Comparison of ENCODE assay signal across 10 mouse cellular contexts in the genomic region with DNA sequence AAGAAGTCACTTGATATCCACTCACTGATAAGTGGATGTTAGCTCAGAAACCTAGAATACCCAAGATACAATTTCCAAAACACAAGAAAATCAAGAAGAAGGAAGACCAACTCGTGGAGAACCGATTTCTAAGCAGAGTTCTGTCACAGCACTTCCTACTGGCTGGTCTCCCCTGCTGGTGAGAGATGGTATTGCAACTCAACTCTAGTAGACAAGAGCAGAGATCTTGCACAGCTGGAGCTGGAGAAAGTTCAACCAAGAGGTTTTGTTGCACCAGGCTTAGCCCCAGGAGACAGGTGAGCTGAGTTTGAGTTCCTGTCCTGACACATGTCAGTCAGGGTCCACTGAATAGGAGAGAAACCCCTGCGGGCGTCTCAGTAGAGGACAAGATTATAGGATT. TPM values are rescaled to one million over a fixed set of nuclear protein-coding genes. Genes with fewer than 3 reads are reported as not detected.
A peak's percentile ranks its signal among the peaks of the same experiment; 100 is the strongest.
DNase-seq lines count a peak whose midpoint lies in the region; ATAC-seq and TF ChIP-seq lines count a peak whose summit lies in the region.
"Had no signal": no experiment of that assay in that cellular context is flagged by ENCODE, and none has a peak within 500 bp of the region (broad histone marks: within the 10 kb centered on the region; RNA-seq: fewer than 3 reads in every experiment).

No protein-coding gene starts in this region.

- no peaks in the 10 kb centered on the region for H3K9me3 ChIP-seq in liver, embryonic 14.5 days (ENCODE audit: control insufficient read depth, low read length)

- ATAC-seq in cerebellum, adult (ENCODE audit: insufficient number of reproducible peaks, low FRiP score, low TSS enrichment): no peak; the same call in 1 of the 2 replicates
- ATAC-seq in liver, embryonic 14.5 days (ENCODE audit: insufficient read depth): no peak

- peaks cover 0 to 8% of the 10 kb centered on the region in 2 experiments; a peak in 2 of 4 replicates for H3K4me1 ChIP-seq in liver, embryonic 14.5 days (replicated peaks; ENCODE audit: control insufficient read depth in 2 of 2, insufficient read depth in 2 of 2, low read length in 1 of 2)
- H3K4me1 ChIP-seq in spleen, adult 2 months (ENCODE audit: control insufficient read depth, insufficient read depth, insufficient read length): peaks cover 38% of the 10 kb centered on the region

- H3K36me3 ChIP-seq in liver, embryonic 14.5 days (replicated peaks; ENCODE audit: control insufficient read depth, insufficient read depth, low read depth): no peaks in the 10 kb centered on the region
- H3K36me3 ChIP-seq in spleen, adult 2 months (ENCODE audit: control insufficient read depth, insufficient read depth, low read length): no peaks in the 10 kb centered on the region

- peak; percentile 54 for DNase-seq in cerebellum, adult 11 months
- peak; percentile 47 for DNase-seq in urinary bladder, adult 18-20 months (ENCODE audit: low spot score in 2 of 2)
- no peak for DNase-seq in urinary bladder, adult 2 months (ENCODE audit: low spot score)
- DNase-seq in embryo, embryonic 10.5 days (ENCODE audit: low spot score): peak; percentile 83
- DNase-seq in kidney, adult 8-10 months: peak; percentile 55 to 75
- DNase-seq in liver, embryonic 14.5 days (ENCODE audit: low read depth in 3 of 3, low spot score in 3 of 3): peak; percentile 46 to 52 (median 49)
- peak; percentile 66 to 76 for DNase-seq in spleen, adult 2 months (ENCODE audit: low read depth in 1 of 2, low spot score in 2 of 2)

- no peak for TF ChIP-seq EP300 in liver, embryonic 14.5 days (IDR thresholded peaks at IDR 0.05; ENCODE audit: low read depth)

- H3K9ac ChIP-seq in liver, embryonic 14.5 days (replicated peaks): no peak overlapping the region

- TF ChIP-seq POLR2A in spleen, adult 2 months (IDR thresholded peaks at IDR 0.05; ENCODE audit: low read depth, low read length): no peak

- 23% methylated on average over 4 of the region's 4 CpGs for WGBS in liver, embryonic 14.5 days (ENCODE audit: insufficient replicate concordance)
- WGBS in spleen, adult 2 months: 26% methylated on average over 4 of the region's 4 CpGs

- no peaks in the 10 kb centered on the region for H3K27me3 ChIP-seq in liver, embryonic 14.5 days (ENCODE audit: control insufficient read depth, insufficient read depth, low read length)
- H3K27me3 ChIP-seq in spleen, adult 2 months (ENCODE audit: control insufficient read depth, insufficient read depth, low read length): no peaks in the 10 kb centered on the region

- TF ChIP-seq CTCF in liver, embryonic 14.5 days (IDR thresholded peaks at IDR 0.05; ENCODE audit: low read depth): peak; percentile 89
- peak; percentile 41; the same call in 1 of the 2 replicates for TF ChIP-seq CTCF in spleen, adult 2 months (IDR thresholded peaks at IDR 0.05; ENCODE audit: extremely low read depth, insufficient read depth, insufficient read length, insufficient replicate concordance)

- no peak overlapping the region for H3K27ac ChIP-seq in liver, embryonic 14.5 days
- no peak overlapping the region for H3K27ac ChIP-seq in spleen, adult 2 months (ENCODE audit: insufficient read depth, low read length)

- H3K4me2 ChIP-seq in liver, embryonic 14.5 days (ENCODE audit: low read depth): no peak overlapping the region

- no peak overlapping the region for H3K4me3 ChIP-seq in liver, embryonic 14.5 days (ENCODE audit: insufficient read depth in 1 of 2, low read depth in 2 of 2, low read length in 2 of 2)
- H3K4me3 ChIP-seq in spleen, adult 2 months (ENCODE audit: extremely low read depth, insufficient read depth, insufficient read length): no peak overlapping the region

RNA-seq across cellular contexts. Expression of a gene that starts 18.2 kb away (rescaled TPM):
- 3.9 TPM in 2 replicates for polyA plus RNA-seq in urinary bladder, adult 2 months (2012; rRNA removed)
- 0.35 and 0.36 TPM in 2 replicates for polyA plus RNA-seq in liver, embryonic 14.5 days (2012; rRNA removed)
- polyA plus RNA-seq in liver, embryonic 14.5 days (2014; fragmentation: Nextera tagmentation; extraction: Ambion mirVana): 0.36 and 0.56 TPM in 2 replicates
- 14.0 and 29.0 TPM in 2 replicates for polyA plus RNA-seq in spleen, adult 2 months (2012; rRNA removed)

RNA-seq across cellular contexts. Expression of a gene that starts 21.3 kb away (rescaled TPM):
- polyA plus RNA-seq in urinary bladder, adult 2 months (2012; rRNA removed): not detected in 2 replicates
- polyA plus RNA-seq in liver, embryonic 14.5 days (2012; rRNA removed): not detected in 2 replicates
- not detected in 2 replicates for polyA plus RNA-seq in liver, embryonic 14.5 days (2014; fragmentation: Nextera tagmentation; extraction: Ambion mirVana)
- 0.35 TPM in 1 of 2 replicates, not detected in the other for polyA plus RNA-seq in spleen, adult 2 months (2012; rRNA removed)
- polyA plus RNA-seq: C2C12 had no signal

RNA-seq across cellular contexts. Expression of a gene that starts 23.6 kb away (rescaled TPM):
- polyA plus RNA-seq in urinary bladder, adult 2 months (2012; rRNA removed): not detected in 2 replicates
- not detected in 2 replicates for polyA plus RNA-seq in liver, embryonic 14.5 days (2012; rRNA removed)
- polyA plus RNA-seq in liver, embryonic 14.5 days (2014; fragmentation: Nextera tagmentation; extraction: Ambion mirVana): not detected in 2 replicates
- polyA plus RNA-seq in spleen, adult 2 months (2012; rRNA removed): not detected in 2 replicates
- polyA plus RNA-seq: C2C12; heart, embryonic 16.5 days had no signal

RNA-seq across cellular contexts. Expression of a gene that starts 28.8 kb away (rescaled TPM):
- polyA plus RNA-seq in urinary bladder, adult 2 months (2012; rRNA removed): not detected in 2 replicates
- not detected in 2 replicates for polyA plus RNA-seq in liver, embryonic 14.5 days (2012; rRNA removed)
- not detected in 2 replicates for polyA plus RNA-seq in liver, embryonic 14.5 days (2014; fragmentation: Nextera tagmentation; extraction: Ambion mirVana)
- polyA plus RNA-seq in spleen, adult 2 months (2012; rRNA removed): not detected in 2 replicates
- polyA plus RNA-seq: C2C12; heart, embryonic 16.5 days had no signal

RNA-seq across cellular contexts. Expression of a gene that starts 38.5 kb away (rescaled TPM):
- not detected in 2 replicates for polyA plus RNA-seq in urinary bladder, adult 2 months (2012; rRNA removed)
- not detected in 2 replicates for polyA plus RNA-seq in liver, embryonic 14.5 days (2012; rRNA removed)
- not detected in 2 replicates for polyA plus RNA-seq in liver, embryonic 14.5 days (2014; fragmentation: Nextera tagmentation; extraction: Ambion mirVana)
- 0.47 TPM in 1 of 2 replicates, not detected in the other for polyA plus RNA-seq in spleen, adult 2 months (2012; rRNA removed)
- polyA plus RNA-seq: C2C12 had no signal
